Mouse (Mus musculus) common myeloid progenitor, adult 5-6 weeks (primary cell): ENCODE results near the gene Scamp4. TPM values are rescaled to one million over a fixed set of nuclear protein-coding genes. Genes with fewer than 3 reads are reported as not detected.

ENCODE experiments used
- ATAC-seq: replicated peaks from 2 replicates; pipeline ENCODE4 v1.8.0; 2016; ENCODE audit warnings: low read depth, mild to moderate bottlenecking, moderate TSS enrichment, inconsistent platforms; ENCODE audit not compliant: poor library complexity, severe bottlenecking
- total RNA-seq: library from RNA; stranded (forward); fragments of 200-1000, 187-1606 nt; gene quantifications from 2 replicates; pipeline ENCODE4 v1.2.3, GENCODE M21; 2017

The Scamp4 gene
- total RNA-seq, 1 experiment from 2014 or later: 13.3 TPM

GRCm38 (mm10) chr10:80606737-80607350, 4.2 kb downstream of the Scamp4 start:
- no peak for ATAC-seq

GRCm38 (mm10) chr10:80608435-80608834, 5.8 kb downstream of the Scamp4 start:
- ATAC-seq: no peak

- ATAC-seq: no peak
These were observed 6.7 kb downstream of the Scamp4 start for GRCm38 (mm10) chr10:80609269-80609924.

- 0 out of 2 replicates have a peak, but pooled peaks have one; percentile 1 for ATAC-seq
These were observed 7.6 kb downstream of the Scamp4 start for GRCm38 (mm10) chr10:80610116-80610785.

- ATAC-seq: peak; percentile 64
These were observed 8.4 kb downstream of the Scamp4 start for GRCm38 (mm10) chr10:80611024-80611423.

- no peak for ATAC-seq
These were observed 9.2 kb downstream of the Scamp4 start for GRCm38 (mm10) chr10:80611905-80612304.

GRCm38 (mm10) chr10:80613821-80614220, 11.1 kb downstream of the Scamp4 start:
- ATAC-seq: no peak

GRCm38 (mm10) chr10:80614351-80614750, 11.7 kb downstream of the Scamp4 start:
- no peak for ATAC-seq

- ATAC-seq: no peak
These were observed 15.5 kb downstream of the Scamp4 start for GRCm38 (mm10) chr10:80618181-80618580.

- no peak for ATAC-seq
These were observed 17.0 kb downstream of the Scamp4 start for GRCm38 (mm10) chr10:80619465-80620244.

- no peak for ATAC-seq
These were observed 17.7 kb downstream of the Scamp4 start for GRCm38 (mm10) chr10:80620365-80620764.

- no peak for ATAC-seq
These were observed 18.4 kb downstream of the Scamp4 start for GRCm38 (mm10) chr10:80620796-80621689.

GRCm38 (mm10) chr10:80621690-80621939, 18.9 kb downstream of the Scamp4 start:
- no peak for ATAC-seq

- peak; percentile 84 for ATAC-seq
These were observed 19.4 kb downstream of the Scamp4 start for GRCm38 (mm10) chr10:80621940-80622660.

GRCm38 (mm10) chr10:80622661-80623456, 20.2 kb downstream of the Scamp4 start, which contains the start of gene Csnk1g2:
Gene Csnk1g2, plus strand, starts transcription at chr10:80622838.
- no peak for ATAC-seq

GRCm38 (mm10) chr10:80623457-80624191, 21.0 kb downstream of the Scamp4 start:
- ATAC-seq: peak; percentile 30

- no peak for ATAC-seq
These were observed 23.1 kb downstream of the Scamp4 start for GRCm38 (mm10) chr10:80625764-80626163.

GRCm38 (mm10) chr10:80627685-80628084, 25.0 kb downstream of the Scamp4 start:
- no peak for ATAC-seq
